Mouse (Mus musculus) heart, postnatal 0 days (tissue): ENCODE data around the gene Rpl22.

Experiments used
- CTCF ChIP-seq: IDR thresholded peaks from 2 replicates; pipeline ENCODE4 v1.5.1; 2016; ENCODE audit warnings: antibody characterized with exemption, control low read depth, low read depth
- EP300 ChIP-seq: IDR thresholded peaks from 2 replicates; pipeline ENCODE4 v1.6.1; 2016; ENCODE audit warnings: antibody characterized with exemption, low read depth

- TF ChIP-seq CTCF (no peak), EP300 (no peak)
These were observed 15.2 kb downstream of the Rpl22 start for GRCm38 (mm10) chr4:152340584-152341284.
